Mouse (Mus musculus) CD8-positive naive resting alpha-beta T cell, adult 2 months (primary cell): ENCODE data around the gene Slc25a27.

Experiments
- DNase-seq, 2 experiments: peaks; one replicate each; pipeline ENCODE4 v3.0.0; 2022; ENCODE audit warnings: low read depth in 2 of 2, low spot score in 2 of 2

Slc25a27 gene

GRCm38 (mm10) chr17:43666576-43667289, at the start of gene Slc25a27:
Gene Slc25a27, minus strand, starts transcription at chr17:43667214.
- peak; percentile 68 to 74 for DNase-seq

- no peak for DNase-seq
Measured at GRCm38 (mm10) chr17:43716601-43717000, 49.6 kb upstream of the Slc25a27 start.

- no peak for DNase-seq
Measured at GRCm38 (mm10) chr17:43714191-43714590, 47.2 kb upstream of the Slc25a27 start.

- DNase-seq = no peak
Measured at GRCm38 (mm10) chr17:43711557-43712352, 44.7 kb upstream of the Slc25a27 start.

- no peak for DNase-seq
Measured at GRCm38 (mm10) chr17:43707254-43707653, 40.2 kb upstream of the Slc25a27 start.

- no peak for DNase-seq
Measured at GRCm38 (mm10) chr17:43706749-43707148, 39.7 kb upstream of the Slc25a27 start.

- DNase-seq = no peak
Measured at GRCm38 (mm10) chr17:43704216-43704930, 37.4 kb upstream of the Slc25a27 start.

GRCm38 (mm10) chr17:43701060-43701459, 34.0 kb upstream of the Slc25a27 start:
- peak; percentile 3 to 35 for DNase-seq

GRCm38 (mm10) chr17:43698997-43699649, 32.1 kb upstream of the Slc25a27 start:
- peak; percentile 53 to 75 for DNase-seq

GRCm38 (mm10) chr17:43689591-43689990, 22.6 kb upstream of the Slc25a27 start:
- DNase-seq = no peak

GRCm38 (mm10) chr17:43684638-43685037, 17.6 kb upstream of the Slc25a27 start:
- no peak for DNase-seq

GRCm38 (mm10) chr17:43684086-43684485, 17.1 kb upstream of the Slc25a27 start:
- no peak for DNase-seq

- DNase-seq = no peak
Measured at GRCm38 (mm10) chr17:43677317-43677716, 10.3 kb upstream of the Slc25a27 start.

- DNase-seq = no peak
Measured at GRCm38 (mm10) chr17:43676241-43676640, 9.2 kb upstream of the Slc25a27 start.

GRCm38 (mm10) chr17:43675228-43675627, 8.2 kb upstream of the Slc25a27 start:
- no peak for DNase-seq

- no peak for DNase-seq
Measured at GRCm38 (mm10) chr17:43671907-43672306, 4.9 kb upstream of the Slc25a27 start.

GRCm38 (mm10) chr17:43669145-43669695, 2.2 kb upstream of the Slc25a27 start:
- DNase-seq = no peak

- DNase-seq = no peak
Measured at GRCm38 (mm10) chr17:43667290-43667843, 353 bp upstream of the Slc25a27 start, which contains the start of gene Cyp39a1. Gene Cyp39a1, plus strand, starts transcription at chr17:43667425.

- no peak for DNase-seq
Measured at GRCm38 (mm10) chr17:43651314-43652046, 15.5 kb downstream of the Slc25a27 start.
